Mouse (Mus musculus) CD4-positive, CD25-positive, alpha-beta regulatory T cell (primary cell): Measurements from ENCODE around the gene Hist1h3c. TPM values are rescaled to one million over a fixed set of nuclear protein-coding genes. Genes with fewer than 3 reads are reported as not detected.

Experiments used
- polyA plus RNA-seq: library from polyadenylated mRNA; unstranded; fragments of 100-300 nt; shearing (Covaris generic); gene quantifications from one replicate; pipeline ENCODE4 v1.2.1, GENCODE M21; 2017

Hist1h3c gene
- polyA plus RNA-seq, 1 experiment from 2014 or later, result 0.38 TPM

Other genes with a start within 250 kb of the Hist1h3c start
- 5.1 TPM for gene Hist1h4h, start 214.6 kb downstream of the Hist1h3c start, polyA plus RNA-seq
- not detected for gene Hist1h2af, start 211.7 kb downstream of the Hist1h3c start, polyA plus RNA-seq
- 0.53 TPM for gene Hist1h3g, start 210.2 kb downstream of the Hist1h3c start, polyA plus RNA-seq
- not detected for gene Hist1h2bh, start 202.2 kb downstream of the Hist1h3c start, polyA plus RNA-seq
- gene Hist1h3f, start 201.6 kb downstream of the Hist1h3c start, polyA plus RNA-seq, result 0.37 TPM
- 0.66 TPM for gene Hist1h4f, start 194.0 kb downstream of the Hist1h3c start, polyA plus RNA-seq
- 0.60 TPM for gene Hist1h1d, start 192.3 kb downstream of the Hist1h3c start, polyA plus RNA-seq
- gene Hist1h3e, start 183.2 kb downstream of the Hist1h3c start, polyA plus RNA-seq, result 2.0 TPM
- 4.5 TPM for gene Hist1h2ae, start 174.4 kb downstream of the Hist1h3c start, polyA plus RNA-seq
- 3.0 TPM for gene Hist1h2bg, start 174.2 kb downstream of the Hist1h3c start, polyA plus RNA-seq
- 0.68 TPM for gene Hist1h2bf, start 171.4 kb downstream of the Hist1h3c start, polyA plus RNA-seq
- not detected for gene Hist1h2ad, start 171.2 kb downstream of the Hist1h3c start, polyA plus RNA-seq
- 0.18 TPM for gene Hist1h3d, start 169.8 kb downstream of the Hist1h3c start, polyA plus RNA-seq
- 17.1 TPM for gene Hist1h4d, start 164.0 kb downstream of the Hist1h3c start, polyA plus RNA-seq
- gene Hist1h2be, start 124.5 kb downstream of the Hist1h3c start, polyA plus RNA-seq, result 3.0 TPM
- gene Hist1h1e, start 123.0 kb downstream of the Hist1h3c start, polyA plus RNA-seq, result 13.2 TPM
- gene Hist1h2ac, start 61.7 kb downstream of the Hist1h3c start, polyA plus RNA-seq, result 0.59 TPM
- 10.5 TPM for gene Hist1h2bc, start 61.4 kb downstream of the Hist1h3c start, polyA plus RNA-seq
- not detected for gene Hist1h1t, start 49.8 kb downstream of the Hist1h3c start, polyA plus RNA-seq
- gene Hist1h4c, start 47.1 kb downstream of the Hist1h3c start, polyA plus RNA-seq, result 5.3 TPM
- 0.74 TPM for gene Hfe, start 34.7 kb downstream of the Hist1h3c start, polyA plus RNA-seq
- 23.2 TPM for gene Hist1h1c, start 6.8 kb downstream of the Hist1h3c start, polyA plus RNA-seq
- gene Hist1h2bb, start 1.1 kb upstream of the Hist1h3c start, polyA plus RNA-seq, result not detected
- 1.7 TPM for gene Hist1h2ab, start 5.5 kb upstream of the Hist1h3c start, polyA plus RNA-seq
- not detected for gene Hist1h3b, start 6.7 kb upstream of the Hist1h3c start, polyA plus RNA-seq
- 14.5 TPM for gene Hist1h4b, start 11.4 kb upstream of the Hist1h3c start, polyA plus RNA-seq
- not detected for gene Hist1h4a, start 15.6 kb upstream of the Hist1h3c start, polyA plus RNA-seq
- 4.0 TPM for gene Hist1h3a, start 16.8 kb upstream of the Hist1h3c start, polyA plus RNA-seq
- 1.1 TPM for gene Hist1h1a, start 18.1 kb upstream of the Hist1h3c start, polyA plus RNA-seq
- not detected for gene Trim38, start 24.3 kb upstream of the Hist1h3c start, polyA plus RNA-seq
- not detected for gene Slc17a2, start 61.4 kb upstream of the Hist1h3c start, polyA plus RNA-seq
- gene Slc17a3, start 93.8 kb upstream of the Hist1h3c start, polyA plus RNA-seq, result not detected
- gene Slc17a1, start 122.1 kb upstream of the Hist1h3c start, polyA plus RNA-seq, result not detected
- gene Slc17a4, start 169.4 kb upstream of the Hist1h3c start, polyA plus RNA-seq, result not detected
- gene Hist1h2ba, start 188.6 kb upstream of the Hist1h3c start, polyA plus RNA-seq, result not detected
- not detected for gene Hist1h2aa, start 188.9 kb upstream of the Hist1h3c start, polyA plus RNA-seq
- gene Scgn, start 245.6 kb upstream of the Hist1h3c start, polyA plus RNA-seq, result not detected